Mouse (Mus musculus) neural tube, embryonic 14.5 days (tissue): Measurements from ENCODE around the gene Krt18. TPM values are rescaled to one million over a fixed set of nuclear protein-coding genes. Genes with fewer than 3 reads are reported as not detected.

Source experiments
- ATAC-seq: fragments of 200-750 bp; cut with Nextera tagmentation; 2 replicates; pipeline ENCODE4 v1.8.0; 2017; ENCODE audit warnings: low read depth, mild to moderate bottlenecking, moderate TSS enrichment, moderate library complexity
- H3K27ac ChIP-seq: fragments of 300-500 bp; sonication (generic); 2 replicates; pipeline ENCODE4 v1.5.1; 2014; ENCODE audit warnings: low read depth, mild to moderate bottlenecking, control low read depth, low read length, moderate library complexity, mixed read lengths
- H3K27me3 ChIP-seq: fragments of 300-500 bp; sonication (generic); 2 replicates; pipeline ENCODE4 v1.6.1; 2014; ENCODE audit warnings: low read length; ENCODE audit not compliant: control insufficient read depth, insufficient read depth
- H3K36me3 ChIP-seq: fragments of 300-500 bp; sonication (generic); 2 replicates; pipeline ENCODE4 v1.6.1; 2014; ENCODE audit warnings: low read length, mixed read lengths; ENCODE audit not compliant: control insufficient read depth, insufficient read depth
- H3K4me1 ChIP-seq: fragments of 300-500 bp; sonication (generic); 2 replicates; pipeline ENCODE4 v1.6.1; 2014; ENCODE audit warnings: low read length; ENCODE audit not compliant: control insufficient read depth, insufficient read depth
- H3K4me2 ChIP-seq: fragments of 300-500 bp; sonication (generic); 2 replicates; pipeline ENCODE4 v1.6.1; 2014; ENCODE audit warnings: mild to moderate bottlenecking, low read depth, low read length, control low read depth
- H3K4me3 ChIP-seq: fragments of 300-500 bp; sonication (generic); 2 replicates; pipeline ENCODE4 v1.5.1; 2014; ENCODE audit warnings: low read depth, low read length, control low read depth, mixed read lengths
- H3K9ac ChIP-seq: fragments of 300-500 bp; sonication (generic); replicated peaks from 2 replicates; pipeline ENCODE4 v1.6.1; 2014; ENCODE audit warnings: low read depth, mild to moderate bottlenecking, control low read depth, low read length, mixed read lengths
- H3K9me3 ChIP-seq: fragments of 300-500 bp; sonication (generic); 2 replicates; pipeline ENCODE4 v1.6.1; 2016; ENCODE audit warnings: low read length; ENCODE audit not compliant: control insufficient read depth
- WGBS: fragments of 180-500 bp; shearing (Covaris S2); extraction: QIAGEN DNeasy Blood & Tissue Kit; methylation state at CpG from one replicate; pipeline ENCODE4 v1.1.7; 2014; 5-methylcytosine and 5-hydroxymethylcytosine counted together
- polyA plus RNA-seq: library from polyadenylated mRNA; unstranded; fragments of >200 nt; fragmentation: Nextera tagmentation; extraction: Ambion mirVana; gene quantifications from 2 replicates; pipeline ENCODE4 v1.2.1, GENCODE M21; 2014

Krt18 gene
- polyA plus RNA-seq, 1 experiment from 2014 or later, result 0.75 TPM

DNA sequence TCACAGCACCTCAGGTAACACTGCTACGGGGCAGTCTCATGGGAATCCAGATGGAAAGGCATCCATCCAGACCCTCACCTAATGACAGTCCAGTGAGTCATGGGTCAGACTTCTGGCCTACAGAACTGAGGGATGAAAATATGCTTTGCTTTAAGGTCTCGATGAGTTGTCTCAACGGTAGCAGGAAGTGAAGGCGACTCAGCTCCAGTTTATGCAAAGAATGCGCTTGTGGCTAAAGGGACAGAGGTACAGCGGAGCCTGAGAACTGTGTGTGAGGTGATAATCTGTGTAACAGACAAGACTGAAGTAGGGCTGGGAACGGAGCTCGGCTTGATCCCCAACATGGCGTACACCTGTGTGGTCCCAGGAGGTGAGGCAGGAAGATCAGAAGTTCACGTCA lies 17.7 kb downstream of the Krt18 start:
- no peak overlapping the region for H3K4me2 ChIP-seq
- 93% methylated on average over 10 of the region's 10 CpGs for WGBS
- H3K9ac ChIP-seq, result no peak overlapping the region
- ATAC-seq, result no peak
- H3K9me3 ChIP-seq, result no peaks in the 10 kb centered on the region
- H3K27me3 ChIP-seq, result no peaks in the 10 kb centered on the region
- no peak overlapping the region for H3K27ac ChIP-seq
- H3K36me3 ChIP-seq, result no peaks in the 10 kb centered on the region
- no peak overlapping the region for H3K4me3 ChIP-seq
- H3K4me1 ChIP-seq, result no peaks in the 10 kb centered on the region

DNA sequence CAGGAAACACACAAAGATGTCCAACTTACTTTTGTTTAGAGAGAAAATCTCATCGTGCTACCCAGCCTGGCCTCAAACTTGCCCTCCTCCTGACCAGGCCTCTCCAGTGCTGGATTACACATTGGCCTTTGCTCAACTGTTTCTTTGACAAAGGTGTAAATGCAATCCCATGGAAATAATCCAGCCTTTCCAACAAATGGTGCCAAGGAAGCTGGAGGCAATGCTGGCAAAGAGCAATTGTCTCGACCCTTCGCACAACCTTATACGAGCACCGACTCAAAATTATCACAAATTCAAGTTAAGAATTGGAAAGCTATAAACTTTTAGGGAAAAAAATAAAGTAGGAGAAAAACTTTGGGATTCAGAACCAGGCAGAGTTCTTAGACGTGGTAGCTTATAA lies 20.0 kb downstream of the Krt18 start:
- no peaks in the 10 kb centered on the region for H3K4me1 ChIP-seq
- no peak overlapping the region for H3K9ac ChIP-seq
- no peak for ATAC-seq
- no peak overlapping the region for H3K4me3 ChIP-seq
- whole genome bisulfite sequencing, result 92% methylated on average over 6 of the region's 6 CpGs
- no peaks in the 10 kb centered on the region for H3K36me3 ChIP-seq
- H3K27me3 ChIP-seq, result no peaks in the 10 kb centered on the region
- no peak overlapping the region for H3K27ac ChIP-seq
- H3K4me2 ChIP-seq, result no peak overlapping the region
- H3K9me3 ChIP-seq, result no peaks in the 10 kb centered on the region

DNA sequence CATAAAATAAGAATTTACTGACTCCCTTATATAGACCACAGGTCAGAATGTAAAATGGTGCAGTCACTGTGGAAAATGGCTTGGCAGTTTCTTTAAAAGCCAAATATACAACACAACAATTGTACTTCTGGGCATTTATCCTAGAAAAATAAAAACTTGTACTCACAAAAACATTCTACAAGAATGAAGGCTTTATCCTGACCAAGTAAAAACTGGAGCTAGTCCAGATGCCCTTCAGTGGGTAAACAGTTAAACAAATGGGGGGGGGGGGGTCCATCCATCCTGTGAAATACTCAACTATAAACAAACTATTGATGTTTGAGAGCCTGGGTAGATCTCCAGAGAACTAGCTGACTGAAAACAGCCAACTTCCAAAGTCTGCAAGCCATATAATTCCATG lies 21.9 kb downstream of the Krt18 start:
- no peak for ATAC-seq
- no peak overlapping the region for H3K4me2 ChIP-seq
- no peaks in the 10 kb centered on the region for H3K27me3 ChIP-seq
- H3K9ac ChIP-seq, result no peak overlapping the region
- H3K27ac ChIP-seq, result no peak overlapping the region
- H3K36me3 ChIP-seq, result no peaks in the 10 kb centered on the region
- H3K4me3 ChIP-seq, result no peak overlapping the region
- no peaks in the 10 kb centered on the region for H3K9me3 ChIP-seq
- no peaks in the 10 kb centered on the region for H3K4me1 ChIP-seq

DNA sequence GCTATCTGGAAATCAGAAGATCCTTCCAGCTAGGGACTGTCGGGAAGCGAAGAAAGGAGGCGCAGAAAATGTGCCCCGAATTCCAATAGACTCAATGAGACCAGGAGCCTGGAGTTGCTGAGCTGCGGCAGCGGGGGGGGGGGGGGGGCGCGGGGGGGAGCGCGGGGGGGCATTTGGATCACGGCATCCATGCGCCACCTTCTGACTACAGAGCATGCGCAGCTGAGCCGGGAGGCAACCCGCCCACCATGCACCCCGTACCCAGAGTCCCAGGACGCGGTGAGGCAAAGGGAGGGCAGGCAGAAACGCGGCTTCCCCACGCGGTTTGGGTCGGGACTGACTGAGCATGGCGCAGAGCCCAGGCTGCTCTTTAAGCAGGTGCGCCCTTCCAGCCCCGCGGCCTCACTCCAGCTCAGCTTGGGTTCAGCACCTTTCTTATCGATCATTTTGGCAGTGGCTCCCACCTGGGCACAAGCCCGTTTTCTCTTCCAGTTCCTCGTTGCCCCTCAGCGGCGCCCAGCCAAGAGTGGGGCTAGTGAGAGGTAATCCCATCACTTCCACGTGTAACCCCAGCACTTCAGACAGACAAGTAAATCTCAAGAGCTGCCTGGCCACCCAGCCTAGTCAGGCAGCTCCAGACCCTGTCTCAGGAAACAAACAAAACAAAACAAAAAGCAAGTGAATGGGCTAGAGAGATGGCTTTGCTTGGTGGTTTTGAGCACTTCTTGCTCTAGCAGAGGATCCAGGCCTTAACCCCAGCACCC lies 24.1 kb downstream of the Krt18 start:
- WGBS, result under 1% methylated on average over 27 of the region's 33 CpGs
- H3K9me3 ChIP-seq, result no peaks in the 10 kb centered on the region
- H3K9ac ChIP-seq, result peak overlapping the region; percentile 64
- peak overlapping the region; percentile 44 for H3K4me3 ChIP-seq
- no peaks in the 10 kb centered on the region for H3K27me3 ChIP-seq
- peak overlapping the region; percentile 66 for H3K4me2 ChIP-seq
- peak; percentile 87 for ATAC-seq
- no peaks in the 10 kb centered on the region for H3K36me3 ChIP-seq
- H3K4me1 ChIP-seq, result no peaks in the 10 kb centered on the region
- peak overlapping the region; percentile 67 for H3K27ac ChIP-seq

DNA sequence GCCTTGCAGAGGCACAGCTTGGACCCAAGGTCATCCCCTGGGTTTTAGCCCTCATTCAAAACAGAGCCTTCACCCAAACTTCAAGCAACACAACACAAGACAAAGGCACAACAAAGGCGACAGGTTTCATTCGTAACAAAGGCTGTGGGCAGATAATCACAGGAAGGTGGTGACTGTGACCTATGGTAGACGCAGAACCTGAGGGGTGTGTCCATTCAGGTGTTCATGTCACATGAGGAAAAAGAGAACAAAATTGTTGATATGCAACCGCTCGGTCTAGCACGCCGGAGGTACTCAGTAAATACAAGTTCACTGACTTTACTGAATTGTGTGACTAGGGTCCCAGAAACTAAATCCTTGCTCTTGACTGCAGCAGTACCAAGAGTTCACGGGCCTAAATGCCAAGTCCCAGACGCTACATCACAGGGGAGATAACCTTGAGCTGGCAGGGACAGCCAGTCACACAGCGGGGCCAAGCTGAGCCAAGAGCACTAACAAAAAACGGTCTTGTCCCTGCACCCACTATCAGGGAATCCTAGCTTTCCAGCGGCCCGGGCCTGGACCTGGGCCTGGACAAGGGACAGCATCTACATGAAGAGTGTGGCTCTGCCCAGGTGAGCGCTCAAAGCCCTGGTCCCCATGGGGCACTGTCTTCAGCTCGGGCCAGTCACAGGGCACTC lies 28.7 kb downstream of the Krt18 start:
- H3K9me3 ChIP-seq, result no peaks in the 10 kb centered on the region
- no peak overlapping the region for H3K4me3 ChIP-seq
- ATAC-seq, result no peak
- H3K4me2 ChIP-seq, result no peak overlapping the region
- 93% methylated on average over 15 of the region's 15 CpGs for WGBS
- no peak overlapping the region for H3K9ac ChIP-seq
- H3K36me3 ChIP-seq, result no peaks in the 10 kb centered on the region
- H3K27me3 ChIP-seq, result no peaks in the 10 kb centered on the region
- no peaks in the 10 kb centered on the region for H3K4me1 ChIP-seq
- H3K27ac ChIP-seq, result no peak overlapping the region

DNA sequence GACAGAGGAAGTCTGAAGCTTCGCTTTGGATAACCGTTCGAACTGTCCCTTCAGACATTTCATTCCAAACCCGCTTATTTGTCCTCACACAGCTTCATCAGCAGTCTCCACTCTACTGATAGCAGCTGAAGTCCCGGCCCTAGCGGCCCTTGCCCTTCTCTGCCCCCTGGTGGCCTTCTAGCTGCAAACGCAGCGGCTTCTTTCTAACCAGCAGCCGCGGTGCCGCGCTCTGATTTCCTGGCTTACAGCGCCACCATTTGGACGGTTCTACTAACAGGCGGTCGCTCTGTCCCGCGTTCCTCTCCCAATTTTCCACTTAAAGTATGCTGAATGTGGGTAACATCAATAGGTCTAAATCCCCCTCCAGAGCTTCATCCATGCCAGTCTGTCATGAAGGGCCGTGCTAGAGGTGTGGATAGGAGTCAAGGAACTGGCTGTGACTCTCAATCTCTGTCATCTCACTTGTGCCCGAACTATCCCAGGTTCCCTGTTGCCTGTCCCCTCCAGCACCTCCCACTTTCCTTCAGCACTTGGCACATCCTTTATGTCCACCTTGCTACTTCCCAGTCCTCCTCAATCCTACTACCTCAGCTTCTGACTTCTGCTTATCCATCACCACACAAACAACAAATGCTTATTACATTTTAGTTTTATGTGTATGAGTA lies 37.8 kb downstream of the Krt18 start:
- H3K4me2 ChIP-seq, result no peak overlapping the region
- 7% methylated on average over 20 of the region's 20 CpGs for WGBS
- H3K9ac ChIP-seq, result no peak overlapping the region
- no peak overlapping the region for H3K4me3 ChIP-seq
- H3K4me1 ChIP-seq, result no peaks in the 10 kb centered on the region
- no peak overlapping the region for H3K27ac ChIP-seq
- H3K36me3 ChIP-seq, result no peaks in the 10 kb centered on the region
- peak; percentile 91 for ATAC-seq
- H3K27me3 ChIP-seq, result no peaks in the 10 kb centered on the region
- H3K9me3 ChIP-seq, result no peaks in the 10 kb centered on the region

DNA sequence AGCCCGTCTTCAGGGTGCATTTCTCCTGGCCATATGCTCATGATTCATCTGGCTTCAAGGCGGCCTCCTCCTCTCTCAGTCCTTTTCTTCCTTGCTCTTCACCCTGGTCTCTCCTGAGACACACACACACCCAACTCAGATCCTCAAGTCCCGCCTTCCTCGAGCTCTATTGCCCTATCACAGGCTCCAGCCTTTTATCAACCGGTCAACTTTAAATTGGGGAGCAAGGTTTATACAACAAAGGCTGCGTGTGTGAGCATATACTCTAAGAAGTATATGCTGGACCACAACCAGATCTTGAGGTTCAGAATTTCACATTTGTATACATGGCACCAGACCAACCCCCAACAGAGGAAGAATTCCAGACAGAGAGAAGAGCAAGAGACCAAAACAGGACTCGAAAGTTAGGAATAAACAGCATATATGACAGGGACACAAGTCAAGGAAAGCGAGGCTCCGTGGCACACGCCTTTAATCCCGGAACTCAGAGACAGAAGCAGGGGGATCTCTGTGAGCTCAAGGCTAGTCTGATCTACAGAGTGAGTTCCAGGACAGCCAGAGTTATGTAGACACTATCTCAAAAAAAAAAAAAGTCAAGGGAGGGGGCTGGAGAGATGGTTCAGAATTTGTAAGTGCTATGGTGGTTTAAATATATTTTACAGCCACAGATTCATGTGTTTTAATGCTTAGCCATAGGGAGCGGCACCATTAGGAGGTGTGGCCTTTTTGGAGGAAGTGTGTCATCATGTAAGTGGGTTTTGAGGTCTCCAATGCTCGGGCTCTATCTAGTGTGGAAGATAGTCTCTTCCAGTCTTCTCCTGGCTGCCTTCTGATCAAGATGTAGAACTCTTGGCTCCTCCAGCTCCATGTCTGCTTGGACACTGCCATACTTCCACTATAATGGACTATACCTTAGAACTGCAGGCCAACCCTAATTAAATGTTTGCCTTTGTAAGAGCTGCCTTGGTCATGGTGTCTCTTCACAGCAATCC lies 42.8 kb downstream of the Krt18 start:
- Histone ChIP-seq H3K4me2 (no peak overlapping the region), H3K4me3 (no peak overlapping the region), H3K36me3 (no peaks in the 10 kb centered on the region), H3K4me1 (peaks cover 16% of the 10 kb centered on the region), H3K27ac (no peak overlapping the region), H3K9ac (no peak overlapping the region), H3K27me3 (peaks cover 4% of the 10 kb centered on the region; the same call in 1 of the 2 replicates), H3K9me3 (no peaks in the 10 kb centered on the region)
- no peak for ATAC-seq
- 78% methylated on average over 13 of the region's 13 CpGs for WGBS

DNA sequence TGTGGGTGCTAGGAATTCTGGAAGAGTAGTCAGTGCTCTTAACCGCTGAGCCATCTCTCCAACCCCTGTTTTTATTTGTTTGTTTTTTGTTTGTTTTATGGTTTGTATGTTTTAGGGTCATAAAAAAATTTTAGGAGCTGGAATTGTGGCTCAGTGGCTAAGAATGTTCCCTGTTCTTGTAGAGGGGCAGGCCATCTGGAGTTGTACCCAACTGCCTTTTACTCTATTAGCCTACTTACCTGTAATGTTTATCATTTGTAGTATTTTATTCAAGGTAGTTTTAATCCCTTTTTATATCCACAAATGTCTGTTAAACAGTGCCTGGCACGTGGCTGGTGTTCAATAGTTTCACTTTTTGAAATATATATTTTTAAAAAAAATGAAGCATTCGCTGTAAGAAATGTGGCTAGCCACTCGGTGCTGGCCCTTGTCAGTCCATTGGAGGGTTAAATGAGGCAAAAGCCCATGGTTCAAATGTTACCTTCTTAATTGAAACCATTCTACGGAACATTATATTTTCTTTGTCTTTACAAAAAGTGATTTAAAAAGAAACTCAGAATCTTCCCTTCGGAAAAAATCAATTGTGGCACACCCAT lies 45.1 kb downstream of the Krt18 start:
- H3K4me2 ChIP-seq, result peak overlapping the region; percentile 50
- no peak overlapping the region for H3K9ac ChIP-seq
- no peaks in the 10 kb centered on the region for H3K36me3 ChIP-seq
- peaks cover 21% of the 10 kb centered on the region for H3K4me1 ChIP-seq
- no peaks in the 10 kb centered on the region for H3K9me3 ChIP-seq
- peak; percentile 23 for ATAC-seq
- peaks cover 4% of the 10 kb centered on the region; the same call in 1 of the 2 replicates for H3K27me3 ChIP-seq
- 16% methylated on average over 6 of the region's 6 CpGs for WGBS
- no peak overlapping the region for H3K27ac ChIP-seq
- peak overlapping the region; percentile 97 for H3K4me3 ChIP-seq
